Mouse (Mus musculus) megakaryocyte, embryonic 14.5 days (primary cell): ENCODE results near the gene Spata13.

Source experiments
- FLI1 ChIP-seq: IDR thresholded peaks from 2 replicates; pipeline ENCODE4 v1.6.1; 2012; ENCODE audit warnings: low read length, inconsistent platforms, mixed read lengths
- GATA1 ChIP-seq: IDR thresholded peaks from 3 replicates; pipeline ENCODE4 v1.6.1; 2012; ENCODE audit warnings: mixed read lengths, low read length, inconsistent platforms, borderline replicate concordance

DNA sequence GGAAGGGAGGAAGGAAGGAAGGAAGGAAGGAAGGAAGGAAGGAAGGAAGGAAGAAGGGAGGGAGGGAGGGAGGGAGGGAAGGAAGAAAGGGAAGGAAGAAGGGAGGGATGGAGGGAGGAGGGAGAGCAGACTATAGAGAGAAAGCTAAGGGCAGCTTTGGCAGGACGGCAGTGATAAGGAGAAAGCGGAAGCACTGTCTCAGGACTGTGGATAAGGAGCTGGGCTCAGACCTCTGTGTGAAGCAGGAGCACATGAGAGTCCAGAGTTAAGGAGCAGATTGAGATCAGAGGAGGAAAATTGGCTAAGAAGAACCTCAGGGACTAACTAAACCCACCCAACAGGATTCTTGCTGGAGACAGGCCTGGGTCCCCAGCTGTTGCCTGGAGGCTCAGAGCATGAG lies 28.2 kb upstream of the Spata13 start:
- TF ChIP-seq GATA1 = no peak
- TF ChIP-seq FLI1 = no peak
